Mouse (Mus musculus): ENCODE results near the gene Rere.

DNA sequence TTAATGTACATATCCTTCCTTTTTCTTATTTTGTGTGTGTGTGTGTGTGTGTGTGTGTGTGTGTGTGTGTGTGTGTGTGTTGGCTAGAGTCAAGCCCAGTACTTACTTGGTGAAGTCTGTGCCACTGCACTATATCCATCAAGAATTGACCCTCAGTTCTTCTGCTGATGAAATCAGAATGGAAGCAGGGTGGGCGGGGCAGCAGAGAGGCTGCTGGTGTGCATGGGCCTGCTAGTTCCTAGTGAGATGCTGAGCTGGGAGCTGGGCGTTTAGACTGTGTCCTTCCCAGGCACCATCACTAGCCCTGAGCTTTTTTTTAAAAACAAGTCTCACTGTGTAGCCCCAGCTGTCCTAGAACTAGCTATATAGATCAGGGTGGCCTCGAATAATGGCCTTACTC lies 313.6 kb downstream of the Rere start:
- TF ChIP-seq CTCF (IDR thresholded peaks at IDR 0.05): no peak
- no peak for TF ChIP-seq EP300 (IDR thresholded peaks at IDR 0.05)

Data from lung, postnatal 0 days (tissue).